Mouse (Mus musculus) ovary, postnatal 14 days (tissue): ENCODE data around the gene Fbxw8.

Experiments used
- DNase-seq: peaks from one replicate; pipeline ENCODE4 v3.0.0; 2022; ENCODE audit warnings: low spot score

Fbxw8 gene

GRCm38 (mm10) chr5:118042599-118042998 is 112.7 kb downstream of the Fbxw8 start:
- no peak for DNase-seq

GRCm38 (mm10) chr5:118039241-118039668 is 116.0 kb downstream of the Fbxw8 start:
- no peak for DNase-seq

GRCm38 (mm10) chr5:118037798-118038484 is 117.3 kb downstream of the Fbxw8 start:
- DNase-seq, result no peak

GRCm38 (mm10) chr5:118036888-118037797 is 118.1 kb downstream of the Fbxw8 start:
- no peak for DNase-seq

- no peak for DNase-seq
Observed at GRCm38 (mm10) chr5:118035786-118036185, 119.5 kb downstream of the Fbxw8 start.

- no peak for DNase-seq
Observed at GRCm38 (mm10) chr5:118034632-118035031, 120.6 kb downstream of the Fbxw8 start.

GRCm38 (mm10) chr5:118033740-118034139 is 121.5 kb downstream of the Fbxw8 start:
- DNase-seq, result no peak

- DNase-seq, result no peak
Observed at GRCm38 (mm10) chr5:118033328-118033727, 121.9 kb downstream of the Fbxw8 start.

GRCm38 (mm10) chr5:118031508-118031907 is 123.8 kb downstream of the Fbxw8 start:
- DNase-seq, result no peak

GRCm38 (mm10) chr5:118031059-118031458 is 124.2 kb downstream of the Fbxw8 start:
- no peak for DNase-seq

GRCm38 (mm10) chr5:118030022-118030675 is 125.1 kb downstream of the Fbxw8 start:
- DNase-seq, result no peak

- no peak for DNase-seq
Observed at GRCm38 (mm10) chr5:118029420-118029819, 125.8 kb downstream of the Fbxw8 start.

GRCm38 (mm10) chr5:118029035-118029408 is 126.2 kb downstream of the Fbxw8 start:
- DNase-seq, result no peak

- no peak for DNase-seq
Observed at GRCm38 (mm10) chr5:118028191-118029034, 126.9 kb downstream of the Fbxw8 start.

- DNase-seq, result no peak
Observed at GRCm38 (mm10) chr5:118027698-118028190, 127.5 kb downstream of the Fbxw8 start, which contains the start of gene Tesc. Gene Tesc (plus strand): TSS chr5:118027743.

GRCm38 (mm10) chr5:118027101-118027697 is 128.1 kb downstream of the Fbxw8 start:
- no peak for DNase-seq

GRCm38 (mm10) chr5:118026343-118026742 is 128.9 kb downstream of the Fbxw8 start:
- no peak for DNase-seq

GRCm38 (mm10) chr5:118025880-118026279 is 129.4 kb downstream of the Fbxw8 start:
- no peak for DNase-seq

GRCm38 (mm10) chr5:118023053-118023452 is 132.2 kb downstream of the Fbxw8 start:
- DNase-seq, result no peak

- no peak for DNase-seq
Observed at GRCm38 (mm10) chr5:118019905-118020304, 135.4 kb downstream of the Fbxw8 start.

GRCm38 (mm10) chr5:118017527-118017926 is 137.7 kb downstream of the Fbxw8 start:
- no peak for DNase-seq
